Mouse (Mus musculus): Measurements from ENCODE around the gene Zfhx3.
"Not testable (repeated sequence)": the region's sequence is repeated elsewhere in the genome, so short reads cannot be mapped to it uniquely, and the experiment has no call there.

The Zfhx3 gene

GRCm38 (mm10) chr8:107941922-107942694 lies at the start of gene Zfhx3:
Gene Zfhx3, plus strand, starts transcription at chr8:107942644.
- no peak for DNase-seq

- no peak for DNase-seq
These were observed 23.5 kb upstream of the Zfhx3 start for GRCm38 (mm10) chr8:107918984-107919383.

GRCm38 (mm10) chr8:107926149-107926548 lies 16.3 kb upstream of the Zfhx3 start:
- DNase-seq = no peak

GRCm38 (mm10) chr8:107936725-107937124 lies 5.7 kb upstream of the Zfhx3 start:
- DNase-seq = no peak

GRCm38 (mm10) chr8:107938231-107938630 lies 4.2 kb upstream of the Zfhx3 start:
- not testable (repeated sequence) for DNase-seq

GRCm38 (mm10) chr8:107940181-107940580 lies 2.3 kb upstream of the Zfhx3 start:
- DNase-seq = no peak

GRCm38 (mm10) chr8:107942752-107943510 lies 487 bp downstream of the Zfhx3 start:
- no peak for DNase-seq

GRCm38 (mm10) chr8:107943550-107944348 lies 1.3 kb downstream of the Zfhx3 start:
- DNase-seq = no peak

- no peak for DNase-seq
These were observed 2.5 kb downstream of the Zfhx3 start for GRCm38 (mm10) chr8:107944676-107945600.

- DNase-seq = no peak
These were observed 4.4 kb downstream of the Zfhx3 start for GRCm38 (mm10) chr8:107946888-107947287.

- no peak for DNase-seq
These were observed 13.4 kb downstream of the Zfhx3 start for GRCm38 (mm10) chr8:107955887-107956286.

- no peak for DNase-seq
These were observed 15.1 kb downstream of the Zfhx3 start for GRCm38 (mm10) chr8:107957566-107957965.

- no peak for DNase-seq
These were observed 18.0 kb downstream of the Zfhx3 start for GRCm38 (mm10) chr8:107960466-107960865.

- no peak for DNase-seq
These were observed 18.4 kb downstream of the Zfhx3 start for GRCm38 (mm10) chr8:107960878-107961277.

GRCm38 (mm10) chr8:107972198-107972597 lies 29.8 kb downstream of the Zfhx3 start:
- DNase-seq = no peak

GRCm38 (mm10) chr8:107974451-107974850 lies 32.0 kb downstream of the Zfhx3 start:
- no peak for DNase-seq

- DNase-seq = no peak
These were observed 35.8 kb downstream of the Zfhx3 start for GRCm38 (mm10) chr8:107978247-107978646.

GRCm38 (mm10) chr8:107980618-107981017 lies 38.2 kb downstream of the Zfhx3 start:
- no peak for DNase-seq

- peak; percentile 66 to 69 for DNase-seq
These were observed 44.2 kb downstream of the Zfhx3 start for GRCm38 (mm10) chr8:107986629-107987028.

- no peak for DNase-seq
These were observed 56.4 kb downstream of the Zfhx3 start for GRCm38 (mm10) chr8:107998874-107999273.

- no peak for DNase-seq
These were observed 69.1 kb downstream of the Zfhx3 start for GRCm38 (mm10) chr8:108011516-108011915.

GRCm38 (mm10) chr8:108017727-108018126 lies 75.3 kb downstream of the Zfhx3 start:
- no peak for DNase-seq

All from kidney, postnatal 25 days (tissue).